Mouse (Mus musculus) cerebellum, postnatal 4 days (tissue): Measurements from ENCODE around the gene Iqsec1.

ENCODE experiments used
- DNase-seq, 2 experiments: peaks; one replicate each; pipeline ENCODE4 v3.0.0; 2022; ENCODE audit warnings: low spot score in 2 of 2, mixed read lengths in 1 of 2

Gene Iqsec1

DNA sequence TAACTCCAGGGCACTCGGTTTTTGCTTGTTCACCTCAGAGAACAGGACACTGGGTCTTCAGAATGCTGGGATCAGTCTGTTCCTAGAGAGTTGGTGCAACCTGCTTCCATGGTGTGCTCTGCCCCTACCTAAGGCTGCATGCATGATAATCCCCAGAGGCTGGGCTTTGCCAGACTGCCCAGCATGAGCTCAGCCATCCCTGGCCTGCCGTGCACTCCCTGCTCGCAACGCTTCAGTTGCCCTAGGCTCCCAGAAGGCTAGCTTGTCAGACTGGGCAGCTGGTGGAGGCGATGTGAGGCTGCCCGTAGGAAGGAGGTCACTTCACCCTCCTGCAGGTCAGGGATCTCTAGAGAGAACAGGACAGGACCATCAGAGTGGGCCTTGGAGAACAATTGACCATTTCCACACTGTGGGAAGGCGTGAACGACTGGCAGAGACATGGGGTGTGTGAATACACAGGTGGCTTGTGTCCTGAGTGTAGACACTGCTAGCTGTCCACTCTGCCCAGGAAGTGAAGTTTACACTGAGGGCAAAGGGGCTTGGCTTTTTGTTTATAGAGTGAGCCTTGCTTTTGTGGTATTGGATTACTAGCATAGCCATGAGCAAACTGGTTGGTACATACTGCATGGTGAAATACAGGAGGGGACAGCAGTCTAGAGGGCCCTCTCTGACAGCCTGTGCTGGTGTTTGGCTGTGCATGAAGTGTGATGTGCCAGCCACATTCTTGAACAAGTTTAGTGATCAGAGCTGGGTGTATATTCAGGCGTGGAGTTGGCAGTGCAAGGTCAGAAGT is 367.5 kb downstream of the Iqsec1 start:
- DNase-seq: no peak

DNA sequence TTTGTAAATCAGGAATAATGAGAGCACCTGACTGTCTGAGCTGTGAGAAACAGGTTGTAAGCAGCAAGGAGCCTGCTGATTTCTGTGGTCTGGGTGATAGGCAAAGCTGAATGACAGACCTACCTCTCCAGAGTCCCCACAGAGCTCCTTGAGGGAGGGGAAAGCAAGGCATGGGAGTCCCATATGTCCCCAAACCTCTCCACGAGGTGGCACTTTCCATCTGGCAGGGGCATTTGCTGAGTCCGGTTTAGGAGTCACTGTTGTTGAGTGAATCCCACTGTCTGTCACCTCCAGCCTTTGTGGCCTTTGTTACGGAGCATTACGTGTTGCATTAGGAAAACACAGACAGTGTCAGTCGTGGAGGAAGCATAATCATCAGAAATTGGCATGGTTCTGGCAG is 368.5 kb downstream of the Iqsec1 start:
- DNase-seq: no peak

DNA sequence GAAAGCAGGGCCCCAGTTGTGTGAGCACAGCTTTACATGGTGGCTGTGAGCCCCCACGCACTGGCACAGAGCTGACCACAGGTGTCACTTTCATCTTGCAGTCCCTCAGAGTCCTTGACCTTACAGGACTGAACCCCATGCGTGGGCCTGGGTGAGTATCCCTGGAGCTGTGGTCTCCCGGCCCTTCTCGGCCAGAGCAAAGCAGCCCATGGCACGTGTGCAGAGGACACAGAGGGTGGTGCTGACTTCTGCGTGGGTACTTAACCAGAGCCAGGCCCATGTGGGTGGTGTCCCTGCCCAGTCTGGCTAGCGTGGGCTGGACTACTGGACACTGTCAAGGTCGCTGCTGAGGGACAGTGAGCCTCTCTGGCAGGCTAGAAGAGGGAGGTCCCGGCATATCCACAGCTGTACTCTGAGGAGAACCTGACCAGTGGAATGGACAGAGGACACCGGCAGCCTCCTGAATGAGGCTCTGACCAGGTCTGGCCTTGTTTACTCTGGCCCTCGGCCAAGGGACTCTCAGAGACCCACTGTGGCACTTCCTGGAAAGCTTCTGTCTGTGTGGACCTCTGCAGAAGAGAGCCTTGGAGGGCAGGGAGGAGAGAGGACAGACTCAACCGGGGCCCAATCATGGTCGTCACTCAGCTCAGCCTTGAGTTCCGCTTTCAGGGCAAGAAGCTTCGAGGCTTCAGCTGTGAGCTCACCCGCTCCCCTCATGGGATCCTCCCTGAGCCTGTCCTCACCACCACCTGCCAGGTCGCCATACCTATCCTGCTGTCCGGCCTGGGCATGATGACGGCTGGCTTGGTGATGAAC is 369.5 kb downstream of the Iqsec1 start:
- DNase-seq: no peak

DNA sequence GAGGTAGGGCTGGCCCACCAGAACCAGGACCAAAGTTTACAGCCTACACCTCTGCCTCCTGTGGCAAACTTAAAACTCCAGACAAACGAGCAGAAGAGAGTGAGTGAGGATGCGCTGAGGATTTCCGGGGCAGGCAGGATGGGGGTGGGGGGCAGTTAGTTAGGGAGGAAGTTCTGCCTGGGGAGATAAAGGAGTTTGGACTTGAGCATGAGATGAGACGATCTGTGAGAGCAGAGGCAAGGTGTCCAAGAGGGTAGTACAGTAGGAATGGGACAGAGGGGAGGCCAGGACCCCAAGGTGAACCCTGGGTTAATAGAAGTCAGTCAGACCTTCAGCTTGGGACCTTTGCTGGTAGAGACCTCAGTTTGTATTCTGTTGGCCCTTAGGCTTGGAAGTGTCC is 370.2 kb downstream of the Iqsec1 start:
- no peak for DNase-seq

DNA sequence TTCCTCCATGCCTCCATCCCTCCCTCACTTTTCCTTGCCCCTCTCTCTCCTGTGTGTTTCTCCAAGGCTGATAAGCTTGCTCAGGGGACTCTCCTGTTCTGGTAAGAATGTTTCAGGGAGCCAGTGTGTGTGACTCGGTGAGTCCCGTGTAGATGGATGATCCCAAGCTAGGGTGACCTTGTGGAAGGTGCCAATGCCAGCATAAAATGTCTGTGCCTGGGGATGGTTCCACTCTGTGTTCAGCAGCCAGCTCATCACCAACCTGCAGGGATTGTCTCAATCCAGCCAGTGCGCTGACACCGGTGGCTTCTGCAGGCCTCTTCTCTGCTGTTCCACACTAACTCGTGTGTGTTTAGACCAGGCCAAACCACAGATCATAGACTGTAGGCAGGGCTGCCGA is 372.0 kb downstream of the Iqsec1 start:
- DNase-seq: no peak

DNA sequence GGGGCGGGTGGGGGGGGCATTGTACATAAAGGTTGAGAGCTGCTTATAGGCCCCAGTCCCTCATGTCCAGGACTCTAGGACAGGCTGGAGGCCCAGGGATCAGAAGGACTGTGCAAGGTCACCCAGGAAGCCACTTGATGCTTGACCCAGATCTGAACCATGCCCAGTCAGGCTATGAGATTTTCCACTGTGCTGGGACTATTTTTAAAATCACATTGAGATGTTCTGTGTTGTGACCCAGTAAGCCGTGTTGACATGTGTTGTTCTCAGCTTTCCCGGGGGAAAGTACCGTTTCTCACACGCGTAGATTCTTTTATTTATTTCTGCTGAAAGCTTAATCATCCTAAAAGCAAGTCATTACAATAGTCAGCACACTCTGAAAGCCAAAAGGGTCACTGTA is 372.5 kb downstream of the Iqsec1 start:
- DNase-seq: no peak

DNA sequence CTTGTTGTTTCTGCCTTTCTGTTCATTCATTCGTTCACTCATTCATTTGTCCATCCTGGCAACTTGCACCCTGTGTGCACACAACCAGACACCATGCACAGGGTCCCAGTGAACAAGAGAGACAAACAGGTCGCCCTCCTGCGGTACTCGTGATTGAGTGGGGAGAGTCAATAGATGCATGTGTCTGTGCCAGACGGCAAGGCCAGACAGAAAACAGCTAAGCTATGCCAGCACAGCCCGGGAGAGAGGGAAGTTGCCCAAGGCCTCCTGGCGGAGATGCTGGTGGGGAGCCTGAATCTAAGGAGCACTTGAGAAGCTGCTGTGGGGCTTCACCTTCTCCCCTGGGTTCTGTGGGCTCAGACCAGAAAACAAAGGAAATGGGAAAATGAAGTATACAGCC is 373.1 kb downstream of the Iqsec1 start:
- DNase-seq: no peak

DNA sequence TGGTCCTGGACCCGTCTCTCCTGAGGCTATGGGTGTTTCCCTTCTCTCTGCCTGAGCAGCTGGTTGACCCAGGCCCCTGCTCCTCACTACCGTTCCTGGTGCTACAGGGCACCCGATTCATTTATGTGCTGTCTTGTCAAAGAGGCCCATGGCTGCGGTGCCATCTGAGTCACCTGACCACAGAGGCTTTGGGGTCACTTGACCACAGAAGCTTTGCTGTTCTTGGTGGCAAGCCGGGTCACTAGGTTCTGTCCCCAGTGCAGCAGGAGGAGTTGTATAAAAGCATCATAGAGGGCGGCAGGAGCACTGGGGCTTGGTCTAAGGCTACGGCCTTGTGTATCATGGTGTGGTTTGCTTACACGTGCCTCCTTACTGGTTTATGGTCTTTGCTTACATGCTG is 375.2 kb downstream of the Iqsec1 start:
- DNase-seq: no peak

DNA sequence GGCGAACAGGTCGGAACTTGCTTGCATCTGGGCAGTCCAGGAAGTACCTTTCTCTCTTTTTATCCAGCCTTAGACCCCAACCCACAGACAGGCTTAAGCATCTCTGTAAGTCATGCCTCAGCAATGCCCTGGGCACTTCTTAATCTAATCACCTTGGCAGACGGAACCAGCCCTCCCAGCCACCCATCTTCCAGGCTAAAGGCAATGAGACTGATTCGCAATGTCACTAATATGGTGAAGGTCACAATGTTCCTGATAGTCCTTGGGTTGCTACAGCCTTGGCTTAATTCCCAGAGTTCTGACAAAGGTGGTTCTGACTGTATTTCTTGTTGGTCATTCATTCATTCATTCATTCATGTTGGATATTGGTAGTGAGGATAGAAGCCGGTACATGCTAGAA is 378.2 kb downstream of the Iqsec1 start:
- no peak for DNase-seq

DNA sequence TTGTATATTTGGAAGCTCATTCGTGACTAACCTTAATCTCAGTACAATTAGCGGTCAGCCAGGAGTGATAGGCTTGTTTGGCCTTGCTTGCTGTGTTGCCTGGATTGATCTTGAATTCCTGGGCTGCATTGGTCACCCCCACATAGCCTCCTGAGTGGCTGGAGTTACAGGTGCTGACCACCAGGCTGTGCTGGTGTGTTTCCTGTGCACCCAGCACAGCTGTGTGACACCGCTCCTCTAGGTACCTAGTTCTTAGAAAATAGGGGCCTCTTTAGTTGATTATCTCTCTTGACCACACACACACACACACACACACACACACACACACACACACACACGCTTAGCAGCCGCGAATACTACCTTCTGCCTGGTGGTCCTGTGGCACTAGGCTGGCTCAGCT is 380.3 kb downstream of the Iqsec1 start:
- no peak for DNase-seq

DNA sequence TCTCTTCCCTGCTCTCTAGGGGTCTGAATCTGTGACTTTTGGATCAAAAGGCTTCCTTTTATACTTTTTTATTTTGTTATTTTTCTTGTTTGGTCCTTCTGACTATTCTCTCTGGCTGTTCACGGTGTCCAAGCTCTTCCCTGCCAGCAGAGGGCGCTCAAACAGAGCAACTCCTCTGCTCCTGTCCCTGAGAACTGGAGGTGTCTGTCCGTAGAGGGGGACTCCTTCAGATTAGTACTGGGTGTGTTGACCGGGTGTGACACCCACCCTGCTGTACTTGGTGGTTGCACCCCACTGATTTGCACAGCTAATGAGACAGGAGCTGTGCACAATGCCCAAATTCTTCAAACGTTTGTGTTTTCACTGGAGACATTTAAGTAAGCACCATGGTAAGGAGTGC is 381.3 kb downstream of the Iqsec1 start:
- DNase-seq: peak in 1 of 2 experiments; percentile 55

DNA sequence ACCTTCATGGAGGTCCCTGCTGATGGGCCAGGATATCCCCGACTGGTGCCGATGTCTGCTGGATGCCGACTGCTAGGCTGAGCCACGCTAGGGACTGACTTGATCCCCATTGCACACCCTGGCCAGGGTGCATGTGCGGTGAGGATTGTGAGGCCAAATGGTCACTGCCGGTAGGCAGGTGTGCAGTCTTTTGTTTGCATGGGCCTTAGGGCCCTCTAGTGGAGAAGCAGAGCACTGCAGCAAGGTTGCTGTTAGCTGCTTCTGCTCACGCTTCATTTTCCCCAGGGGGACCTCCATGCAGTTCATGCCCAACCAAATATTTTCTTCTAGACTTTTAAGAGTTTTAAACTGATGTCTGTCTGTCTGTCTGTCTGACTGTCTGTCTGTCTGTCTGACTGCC is 381.9 kb downstream of the Iqsec1 start:
- peak in 1 of 2 experiments; percentile 67 for DNase-seq
